Mouse (Mus musculus) forebrain, embryonic 10.5 days (tissue): ENCODE results near the gene Lrrk1. TPM values are rescaled to one million over a fixed set of nuclear protein-coding genes. Genes with fewer than 3 reads are reported as not detected.
A peak's percentile ranks its signal among the peaks of the same experiment; 100 is the strongest.

Experiments
- DNase-seq: peaks from one replicate; pipeline ENCODE4 v3.0.0-alpha.2; 2017; ENCODE audit warnings: low spot score; ENCODE audit errors: extremely low spot score
- H3K27ac ChIP-seq: fragments of 300-500 bp; sonication (generic); 2 replicates; pipeline ENCODE4 v1.5.1; 2016; ENCODE audit warnings: mild to moderate bottlenecking
- H3K27me3 ChIP-seq: fragments of 300-500 bp; sonication (generic); 2 replicates; pipeline ENCODE4 v1.6.1; 2016; ENCODE audit warnings: mild to moderate bottlenecking; ENCODE audit not compliant: poor library complexity, severe bottlenecking
- H3K36me3 ChIP-seq: fragments of 300-500 bp; sonication (generic); replicated peaks from 2 replicates; pipeline ENCODE4 v1.6.1; 2016; ENCODE audit warnings: mild to moderate bottlenecking, moderate library complexity
- H3K4me1 ChIP-seq: fragments of 300-500 bp; sonication (generic); 2 replicates; pipeline ENCODE4 v1.6.1; 2016
- H3K4me3 ChIP-seq: fragments of 300-500 bp; sonication (generic); 2 replicates; pipeline ENCODE4 v1.5.1; 2016; ENCODE audit warnings: mild to moderate bottlenecking, moderate library complexity
- H3K9me3 ChIP-seq: fragments of 300-500 bp; sonication (generic); 2 replicates; pipeline ENCODE4 v1.6.1; 2016; ENCODE audit warnings: mild to moderate bottlenecking, moderate library complexity
- WGBS: fragments of 180-500 bp; shearing (Covaris S2); methylation state at CpG from one replicate; pipeline ENCODE4 v1.1.7; 2016; 5-methylcytosine and 5-hydroxymethylcytosine counted together
- polyA plus RNA-seq: library from polyadenylated mRNA; unstranded; fragments of >200 nt; fragmentation: Nextera tagmentation; extraction: Ambion mirVana; gene quantifications from 2 replicates; pipeline ENCODE4 v1.2.1, GENCODE M21; 2016

Lrrk1 gene
- polyA plus RNA-seq, 1 experiment from 2014 or later = 5.8 TPM

DNA sequence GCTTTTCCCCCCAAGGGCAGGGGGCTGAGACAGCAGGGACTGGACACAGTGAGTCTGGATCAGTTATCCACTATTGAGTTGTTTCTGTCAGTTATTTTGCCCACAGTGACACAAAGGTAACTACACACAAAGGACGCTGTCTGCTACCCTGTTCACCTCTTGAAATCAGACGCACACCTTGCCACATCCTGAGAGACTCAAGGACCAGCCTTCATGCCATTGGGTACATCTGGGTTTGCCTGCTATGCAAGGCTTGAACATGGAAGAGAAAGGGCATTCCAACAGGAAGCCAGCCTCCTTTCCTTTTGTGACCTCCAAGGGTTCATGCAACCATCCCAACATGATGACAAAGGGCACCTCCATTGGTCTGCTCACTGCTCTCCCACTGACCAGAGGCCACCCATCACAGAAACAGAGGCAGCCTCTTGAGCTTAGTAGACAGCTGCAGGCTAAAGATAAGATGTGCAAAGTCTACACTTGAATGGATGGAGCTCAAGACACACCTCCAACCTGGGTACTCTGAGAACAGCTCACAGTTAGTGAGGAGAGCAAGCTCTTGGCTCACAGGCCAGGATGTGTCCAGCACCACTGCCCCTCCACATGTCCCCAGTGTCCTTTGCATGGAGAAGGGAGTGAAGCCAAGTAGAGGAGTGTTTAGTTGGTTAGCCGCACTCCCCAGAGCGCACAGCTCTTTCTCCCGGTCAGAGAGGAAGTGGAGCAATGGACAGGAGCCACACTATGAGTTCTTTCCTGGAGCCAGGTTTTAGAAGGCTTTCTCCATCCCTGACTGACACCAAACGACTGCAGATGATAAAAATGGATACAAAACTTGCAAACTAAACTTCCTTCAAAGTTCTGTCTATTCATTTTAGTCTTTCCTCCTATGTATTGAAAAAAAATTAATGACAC lies 121.0 kb downstream of the Lrrk1 start:
- no peaks in the 10 kb centered on the region for H3K27me3 ChIP-seq
- H3K27ac ChIP-seq = peak overlapping the region; percentile 0; the same call in 1 of the 2 replicates
- no peak overlapping the region for H3K4me3 ChIP-seq
- H3K4me1 ChIP-seq = no peaks in the 10 kb centered on the region
- peaks cover 6% of the 10 kb centered on the region; the same call in 1 of the 2 replicates for H3K9me3 ChIP-seq
- WGBS = 88% methylated on average over 6 of the region's 6 CpGs
- no peaks in the 10 kb centered on the region for H3K36me3 ChIP-seq
- DNase-seq = no peak

DNA sequence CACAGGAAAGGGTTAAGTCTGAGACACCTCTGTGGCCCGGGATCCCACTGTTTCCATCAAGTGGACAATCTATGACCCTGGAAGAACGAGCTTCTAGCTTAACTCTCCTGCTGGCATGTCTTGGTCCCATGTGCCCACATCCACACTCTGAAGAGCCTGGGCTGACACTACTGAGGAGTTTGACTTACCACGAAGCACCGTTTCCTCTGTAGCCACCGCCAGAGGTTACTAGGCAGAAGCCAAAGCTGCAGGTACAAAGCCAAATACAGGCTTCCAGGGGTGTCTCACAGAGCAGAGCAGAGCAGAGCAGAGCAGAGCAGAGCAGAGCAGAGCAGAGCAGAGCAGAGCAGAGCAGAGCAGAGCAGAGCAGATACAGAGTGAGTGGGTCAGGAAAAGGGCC lies 124.7 kb downstream of the Lrrk1 start:
- Histone ChIP-seq H3K9me3 (no peaks in the 10 kb centered on the region), H3K36me3 (no peaks in the 10 kb centered on the region), H3K4me1 (no peaks in the 10 kb centered on the region), H3K27ac (no peak overlapping the region), H3K4me3 (no peak overlapping the region), H3K27me3 (no peaks in the 10 kb centered on the region)
- no peak for DNase-seq
- 83% methylated on average over 5 of the region's 5 CpGs for WGBS

DNA sequence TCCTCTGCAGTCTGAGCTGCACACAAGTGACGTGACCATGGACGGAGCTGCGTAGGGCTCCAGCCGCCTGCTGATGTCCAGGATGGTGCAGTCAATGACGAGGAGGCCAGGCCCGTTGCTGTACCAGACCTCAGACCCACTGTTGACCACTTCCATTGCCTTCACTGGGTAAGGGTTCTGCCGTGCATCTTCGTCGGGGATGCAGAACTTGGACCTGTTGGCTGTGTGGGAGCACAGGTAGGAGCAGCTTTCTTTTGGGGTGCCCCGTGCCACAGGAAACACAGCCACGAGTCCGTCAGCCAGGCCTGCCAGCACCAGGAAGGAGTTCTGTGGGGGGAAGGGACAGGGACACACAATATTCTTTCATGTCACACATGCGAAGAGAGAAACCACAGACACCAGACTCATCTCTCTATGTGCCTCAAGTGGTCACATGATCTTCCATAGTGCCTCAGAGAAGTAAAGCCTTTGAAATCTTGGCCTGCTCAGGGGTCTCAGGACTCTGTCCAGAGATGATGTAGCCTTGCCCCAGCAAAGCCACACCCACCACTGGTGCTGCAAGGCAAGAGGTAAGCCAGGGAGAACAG lies 125.5 kb downstream of the Lrrk1 start:
- no peaks in the 10 kb centered on the region for H3K36me3 ChIP-seq
- H3K4me1 ChIP-seq = no peaks in the 10 kb centered on the region
- 95% methylated on average over 13 of the region's 13 CpGs for WGBS
- no peak overlapping the region; the same call in 1 of the 2 replicates for H3K27ac ChIP-seq
- H3K4me3 ChIP-seq = no peak overlapping the region
- DNase-seq = no peak
- H3K27me3 ChIP-seq = no peaks in the 10 kb centered on the region
- H3K9me3 ChIP-seq = no peaks in the 10 kb centered on the region

- WGBS = 91% methylated on average over 7 of the region's 7 CpGs
- Histone ChIP-seq H3K36me3 (no peaks in the 10 kb centered on the region), H3K4me1 (no peaks in the 10 kb centered on the region), H3K27me3 (no peaks in the 10 kb centered on the region), H3K4me3 (no peak overlapping the region), H3K27ac (no peak overlapping the region), H3K9me3 (no peaks in the 10 kb centered on the region)
- DNase-seq = no peak
Measured at GRCm38 (mm10) chr7:66260763-66261390, 127.3 kb downstream of the Lrrk1 start.

DNA sequence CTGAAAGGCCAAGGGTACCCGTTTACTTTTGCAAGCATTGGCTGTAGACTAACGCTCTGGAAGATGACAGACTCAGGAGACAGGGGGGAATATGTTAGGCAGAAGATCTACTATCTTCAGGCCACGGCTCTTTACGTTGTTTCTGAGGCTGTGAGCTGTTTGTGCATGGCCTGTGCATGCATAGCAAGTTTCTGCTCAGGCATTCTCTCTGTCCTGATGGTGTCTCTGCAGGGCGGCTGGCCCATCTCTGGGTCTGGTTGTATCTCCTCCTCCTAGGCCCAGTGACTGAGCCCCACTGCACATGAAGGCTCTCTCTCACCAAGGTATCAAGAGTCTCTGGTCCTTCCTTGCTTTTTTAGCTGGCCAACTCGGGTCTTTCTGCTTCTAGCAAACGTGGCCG lies 127.9 kb downstream of the Lrrk1 start:
- no peaks in the 10 kb centered on the region for H3K36me3 ChIP-seq
- H3K9me3 ChIP-seq = no peaks in the 10 kb centered on the region
- no peak overlapping the region for H3K4me3 ChIP-seq
- H3K4me1 ChIP-seq = no peaks in the 10 kb centered on the region
- H3K27ac ChIP-seq = 0 out of 2 replicates have a peak overlapping the region, but pooled peaks have one; percentile 3
- DNase-seq = no peak
- WGBS = 90% methylated on average over 8 of the region's 8 CpGs
- no peaks in the 10 kb centered on the region for H3K27me3 ChIP-seq

DNA sequence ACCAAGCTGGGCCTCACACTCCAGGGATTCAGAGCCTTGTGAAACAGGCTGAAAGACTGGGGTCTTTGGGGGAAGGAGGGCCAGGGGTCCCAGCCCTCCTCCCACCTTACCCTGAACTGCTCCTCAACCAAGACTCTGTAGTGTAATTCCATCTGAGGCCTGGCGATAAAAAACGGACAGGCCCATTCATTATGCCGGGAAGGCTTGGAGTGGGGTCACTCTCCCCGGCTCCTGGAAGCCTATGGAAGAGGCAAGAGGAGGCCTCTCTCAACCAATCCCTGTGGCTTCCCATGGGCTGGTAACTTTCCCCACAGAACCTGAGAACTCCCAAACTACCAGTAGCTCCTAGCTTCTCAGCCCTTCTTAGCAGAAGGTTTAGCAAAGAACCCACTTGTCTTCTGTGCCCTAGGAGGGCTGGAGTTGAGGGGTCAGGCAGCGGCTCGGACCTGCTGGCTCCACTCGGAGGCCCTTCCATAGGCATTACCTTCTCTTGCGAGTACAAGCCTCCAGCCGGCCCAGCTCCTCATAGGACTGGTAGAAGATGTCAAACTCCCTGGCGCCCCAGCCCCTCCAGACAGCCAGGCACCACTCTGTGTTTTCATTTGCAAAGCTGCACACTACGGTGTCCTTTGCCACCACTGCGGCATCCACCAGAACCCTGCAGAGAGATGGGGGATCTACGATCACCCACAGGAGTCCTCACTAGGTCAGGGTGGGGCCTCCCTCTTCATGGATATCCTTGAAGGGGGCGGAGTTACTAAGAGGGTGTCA lies 128.5 kb downstream of the Lrrk1 start:
- no peak overlapping the region for H3K27ac ChIP-seq

GRCm38 (mm10) chr7:66258997-66259396 lies 129.2 kb downstream of the Lrrk1 start:
- H3K4me1 ChIP-seq = no peaks in the 10 kb centered on the region
- no peak overlapping the region for H3K27ac ChIP-seq
- H3K9me3 ChIP-seq = no peaks in the 10 kb centered on the region
- 90% methylated on average over 5 of the region's 5 CpGs for WGBS
- DNase-seq = no peak
- H3K27me3 ChIP-seq = no peaks in the 10 kb centered on the region
- no peaks in the 10 kb centered on the region for H3K36me3 ChIP-seq
- no peak overlapping the region for H3K4me3 ChIP-seq

More for the DNA sequence above, 128.5 kb downstream of the Lrrk1 start:
- Histone ChIP-seq H3K4me1 (no peaks in the 10 kb centered on the region), H3K4me3 (no peak overlapping the region), H3K27me3 (no peaks in the 10 kb centered on the region), H3K9me3 (no peaks in the 10 kb centered on the region), H3K36me3 (no peaks in the 10 kb centered on the region)
- no peak for DNase-seq
- WGBS = 92% methylated on average over 14 of the region's 14 CpGs

DNA sequence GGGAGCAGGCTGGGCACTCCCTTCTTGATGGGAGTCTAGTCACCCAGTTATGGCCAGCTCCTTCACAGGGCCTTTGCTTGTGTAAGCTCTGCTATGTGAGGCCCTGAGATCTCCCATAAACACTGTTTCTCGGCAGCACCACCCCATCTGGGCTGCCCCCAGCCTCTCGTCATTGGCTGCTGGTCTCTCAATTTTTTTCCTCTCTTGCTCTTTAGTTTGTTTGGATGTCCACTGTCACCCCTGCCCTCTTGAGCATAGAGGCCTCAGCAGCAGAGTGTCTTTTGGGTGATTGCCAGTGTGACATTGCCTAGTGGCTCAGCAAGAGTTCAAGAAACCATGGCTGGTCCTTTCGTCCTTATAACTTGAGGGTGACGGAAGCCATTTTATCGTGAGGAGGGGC lies 130.9 kb downstream of the Lrrk1 start:
- DNase-seq = no peak
- no peak overlapping the region for H3K27ac ChIP-seq
- H3K36me3 ChIP-seq = no peaks in the 10 kb centered on the region
- no peaks in the 10 kb centered on the region for H3K4me1 ChIP-seq
- no peaks in the 10 kb centered on the region for H3K9me3 ChIP-seq
- no peak overlapping the region for H3K4me3 ChIP-seq
- H3K27me3 ChIP-seq = no peaks in the 10 kb centered on the region
- WGBS = 90% methylated on average over 5 of the region's 5 CpGs

GRCm38 (mm10) chr7:66256441-66256840 lies 131.7 kb downstream of the Lrrk1 start:
- H3K27ac ChIP-seq = no peak overlapping the region
- H3K27me3 ChIP-seq = no peaks in the 10 kb centered on the region
- no peaks in the 10 kb centered on the region for H3K4me1 ChIP-seq
- no peaks in the 10 kb centered on the region for H3K36me3 ChIP-seq
- no peak for DNase-seq
- no peak overlapping the region for H3K4me3 ChIP-seq
- WGBS = 86% methylated on average over 5 of the region's 5 CpGs
- H3K9me3 ChIP-seq = no peaks in the 10 kb centered on the region

DNA sequence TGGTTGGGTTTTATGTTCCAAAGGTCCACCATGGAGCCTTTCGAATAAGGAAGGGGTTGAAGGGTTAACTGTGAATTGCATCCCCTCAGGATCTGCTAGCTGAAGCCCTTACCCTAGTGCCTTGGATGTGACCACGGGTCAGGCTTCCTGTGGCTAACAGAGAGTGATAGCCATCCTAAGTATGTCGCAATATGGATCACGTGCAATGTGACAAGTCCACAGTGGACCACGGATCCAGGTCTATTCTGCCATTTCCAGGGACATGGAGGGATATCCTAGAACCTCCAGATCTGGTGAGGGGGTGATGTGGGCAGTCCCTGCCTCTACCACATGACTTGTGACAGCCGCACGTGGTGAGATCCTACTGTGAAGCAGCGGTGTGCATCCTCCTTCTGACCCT lies 133.2 kb downstream of the Lrrk1 start:
- 89% methylated on average over 8 of the region's 8 CpGs for WGBS
- DNase-seq = no peak
- Histone ChIP-seq H3K4me1 (0 out of 2 replicates have a peak, but pooled peaks cover under 1% of the 10 kb centered on the region), H3K27me3 (no peaks in the 10 kb centered on the region), H3K9me3 (no peaks in the 10 kb centered on the region), H3K27ac (no peak overlapping the region), H3K36me3 (no peaks in the 10 kb centered on the region), H3K4me3 (no peak overlapping the region)

DNA sequence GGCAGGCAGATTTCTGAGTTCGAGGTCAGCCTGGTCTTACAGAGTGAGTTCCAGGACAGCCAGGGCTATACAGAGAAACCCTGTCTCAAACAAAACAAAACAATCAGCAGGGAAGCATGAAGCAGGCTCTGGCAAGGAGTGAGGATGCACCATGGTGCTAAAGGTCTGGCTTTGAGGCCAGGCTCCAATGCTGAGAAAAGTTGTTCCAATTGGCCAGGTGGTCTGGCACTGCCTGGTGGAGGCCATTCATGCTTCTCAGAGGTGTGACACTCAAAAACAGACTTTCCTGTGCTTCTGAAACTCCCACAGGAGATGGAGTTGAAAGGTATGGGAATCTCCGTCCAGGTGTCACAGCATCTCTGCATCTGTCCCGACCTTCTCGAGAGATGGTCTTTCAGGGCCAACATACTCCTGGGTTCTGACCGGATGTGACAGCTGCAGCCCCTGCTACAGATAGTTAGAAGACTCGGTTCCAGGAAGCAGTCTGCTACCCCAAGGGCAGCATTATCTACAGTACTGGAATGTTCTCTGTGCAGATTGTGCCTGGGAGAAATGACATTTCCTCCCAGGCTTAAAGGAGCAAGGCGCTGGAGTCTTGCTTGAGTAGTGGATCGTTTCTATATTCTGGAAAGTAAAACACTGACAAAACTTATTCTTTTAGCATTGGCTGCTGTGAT lies 134.0 kb downstream of the Lrrk1 start:
- no peak for DNase-seq
- 90% methylated on average over 8 of the region's 8 CpGs for WGBS

DNA sequence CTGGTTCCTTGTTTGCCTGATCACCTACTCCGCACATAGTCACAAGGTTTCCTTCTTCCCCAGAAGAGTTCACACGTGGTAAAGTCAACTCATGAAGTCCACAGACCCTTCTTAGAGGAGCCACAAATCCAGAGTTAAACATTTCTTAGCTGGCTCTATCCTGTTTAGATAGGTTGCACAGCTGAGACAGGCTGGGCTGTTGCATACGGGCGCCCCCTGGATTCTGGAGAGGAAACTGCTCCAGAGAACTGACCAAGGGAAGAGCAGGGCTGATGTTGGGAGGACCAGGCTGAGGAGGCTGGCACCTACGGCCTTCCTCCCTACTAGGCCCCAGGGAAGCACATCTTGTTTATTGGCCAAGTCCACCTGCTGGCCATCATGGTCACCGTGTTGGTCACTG lies 138.1 kb downstream of the Lrrk1 start:
- 32% methylated on average over 6 of the region's 6 CpGs for WGBS
- Histone ChIP-seq H3K9me3 (no peaks in the 10 kb centered on the region), H3K4me3 (no peak overlapping the region), H3K27me3 (no peaks in the 10 kb centered on the region; the same call in 1 of the 2 replicates), H3K27ac (peak overlapping the region; percentile 25; the same call in 1 of the 2 replicates), H3K36me3 (no peaks in the 10 kb centered on the region), H3K4me1 (peaks cover 34% of the 10 kb centered on the region)
- peak; percentile 66 for DNase-seq

More for the DNA sequence above, 134.0 kb downstream of the Lrrk1 start:
- Histone ChIP-seq H3K9me3 (no peaks in the 10 kb centered on the region), H3K27ac (no peak overlapping the region), H3K36me3 (no peaks in the 10 kb centered on the region), H3K4me1 (peaks cover 8% of the 10 kb centered on the region), H3K4me3 (no peak overlapping the region), H3K27me3 (no peaks in the 10 kb centered on the region; the same call in 1 of the 2 replicates)
